8 mouse cellular contexts compared by ENCODE assay signal in genomic region chr1:132006721-132007120, GRCm38 (mm10). TPM values are rescaled to one million over a fixed set of nuclear protein-coding genes. Genes with fewer than 3 reads are reported as not detected.
DNase-seq lines count a peak whose midpoint lies in the region; ATAC-seq and TF ChIP-seq lines count a peak whose summit lies in the region.

No protein-coding gene starts in this region.

- H3K4me1 ChIP-seq in liver, adult 2 months (ENCODE audit: control insufficient read depth, insufficient read depth, low read length): peaks cover 25% of the 10 kb centered on the region
- peaks cover 21% of the 10 kb centered on the region for H3K4me1 ChIP-seq in embryonic fibroblast, embryonic 13.5 days (ENCODE audit: control insufficient read depth, insufficient read depth, low read length)
- H3K4me1 ChIP-seq in limb, embryonic 10.5 days: peaks cover 39% of the 10 kb centered on the region
- H3K4me1 ChIP-seq in neural tube, embryonic 13.5 days (replicated peaks): peaks cover 26% of the 10 kb centered on the region

- H3K36me3 ChIP-seq in liver, adult 2 months (ENCODE audit: control insufficient read depth, insufficient read depth, low read length): no peaks in the 10 kb centered on the region
- H3K36me3 ChIP-seq in limb, embryonic 10.5 days: no peaks in the 10 kb centered on the region
- no peaks in the 10 kb centered on the region for H3K36me3 ChIP-seq in neural tube, embryonic 13.5 days

- peak overlapping the region; percentile 93 for H3K27ac ChIP-seq in liver, adult 2 months (replicated peaks; ENCODE audit: insufficient read depth, low read depth, low read length)
- peak overlapping the region; percentile 96 for H3K27ac ChIP-seq in embryonic fibroblast, embryonic 13.5 days (ENCODE audit: insufficient read depth, low read length)
- H3K27ac ChIP-seq in limb, embryonic 10.5 days: peak overlapping the region; percentile 100; the same call in 1 of the 2 replicates
- H3K27ac ChIP-seq in neural tube, embryonic 13.5 days (replicated peaks): peak overlapping the region; percentile 98

- peak overlapping the region; percentile 45; the same call in 1 of the 2 replicates for H3K9ac ChIP-seq in liver, adult 2 months (ENCODE audit: low read depth, low read length)
- peak overlapping the region; percentile 95 for H3K9ac ChIP-seq in neural tube, embryonic 13.5 days

- DNase-seq in liver, adult 2 months (ENCODE audit: extremely low read depth, low read depth, low spot score): peak; percentile 78
- DNase-seq in liver: no peak
- DNase-seq in limb, embryonic 10.5 days (ENCODE audit: low spot score): no peak
- DNase-seq in left cerebral cortex, adult 18-20 months (ENCODE audit: low spot score in 2 of 2): no peak
- DNase-seq in gastrocnemius, postnatal 36 days: no peak
- DNase-seq in spleen, postnatal 14 days (ENCODE audit: low spot score in 2 of 2): no peak

- no peak for TF ChIP-seq CTCF in liver, adult 2 months (IDR thresholded peaks at IDR 0.05; ENCODE audit: low read depth, low read length)
- no peak for TF ChIP-seq CTCF in embryonic fibroblast, embryonic 13.5 days (IDR thresholded peaks at IDR 0.05; ENCODE audit: borderline replicate concordance, insufficient read depth, low read length)

- TF ChIP-seq POLR2A in liver, adult 2 months (IDR thresholded peaks at IDR 0.05; ENCODE audit: extremely low read depth, insufficient read depth, low read length): no peak
- peak; percentile 46; the same call in 1 of the 2 replicates for TF ChIP-seq POLR2A in embryonic fibroblast, embryonic 13.5 days (IDR thresholded peaks at IDR 0.05; ENCODE audit: low read depth, low read length)

- intact Hi-C loops in gastrocnemius, postnatal 36 days (cut with DNase I): no loop called here

- WGBS in liver, adult 2 months: 10% methylated on average over 5 of the region's 5 CpGs
- 39% methylated on average over 5 of the region's 5 CpGs for WGBS in limb, embryonic 10.5 days
- WGBS in neural tube, embryonic 13.5 days: 33% methylated on average over 5 of the region's 5 CpGs

- peaks cover 16% of the 10 kb centered on the region; the same call in 1 of the 2 replicates for H3K79me2 ChIP-seq in liver, adult 2 months (ENCODE audit: control insufficient read depth, insufficient read depth, low read length)

- H3K27me3 ChIP-seq in liver, adult 2 months (ENCODE audit: control insufficient read depth, insufficient read depth, low read length): no peaks in the 10 kb centered on the region
- no peaks in the 10 kb centered on the region for H3K27me3 ChIP-seq in limb, embryonic 10.5 days (ENCODE audit: low read depth, poor library complexity, severe bottlenecking)
- H3K27me3 ChIP-seq in neural tube, embryonic 13.5 days: no peaks in the 10 kb centered on the region

- H3K9me3 ChIP-seq in limb, embryonic 10.5 days (replicated peaks): no peaks in the 10 kb centered on the region
- H3K9me3 ChIP-seq in neural tube, embryonic 13.5 days: no peaks in the 10 kb centered on the region

- peak overlapping the region; percentile 72 for H3K4me2 ChIP-seq in neural tube, embryonic 13.5 days

- no peak overlapping the region for H3K4me3 ChIP-seq in liver, adult 2 months (ENCODE audit: insufficient read depth, low read depth, low read length)
- H3K4me3 ChIP-seq in embryonic fibroblast, embryonic 13.5 days (ENCODE audit: insufficient read depth, low read length): peak overlapping the region; percentile 34
- H3K4me3 ChIP-seq in limb, embryonic 10.5 days: peak overlapping the region; percentile 90
- peak overlapping the region; percentile 78 for H3K4me3 ChIP-seq in neural tube, embryonic 13.5 days

- no peak for ATAC-seq in neural tube, embryonic 13.5 days (ENCODE audit: low read depth)

RNA-seq across cellular contexts. Expression of gene Elk4, which starts 0.7 kb away (rescaled TPM):
- total RNA-seq in liver, adult 2 months (2014; rRNA removed): 39.4 and 42.1 TPM in 2 replicates
- 17.2 and 23.3 TPM in 2 replicates for polyA plus RNA-seq in liver, adult 2 months (2012; rRNA removed)
- polyA plus RNA-seq in embryonic fibroblast, embryonic 13.5 days (2011; ENCODE audit: insufficient read length, low read depth, missing spikeins): 90.0 and 109 TPM in 2 replicates
- 10.6 and 15.2 TPM in 2 replicates for polyA plus RNA-seq in limb, embryonic 10.5 days (2016; fragmentation: Nextera tagmentation; extraction: Ambion mirVana)
- 13.1 and 14.2 TPM in 2 replicates for polyA plus RNA-seq in neural tube, embryonic 13.5 days (2015; fragmentation: Nextera tagmentation; extraction: Ambion mirVana)
- total RNA-seq in left cerebral cortex, adult 18-20 months (2021): 10 to 100 TPM; 54.4 to 59.1 TPM
- 10 to 100 TPM; 60.7 to 64.9 TPM for total RNA-seq in gastrocnemius, postnatal 36 days (2021)

RNA-seq across cellular contexts. Expression of gene Slc45a3, which starts 44.0 kb away (rescaled TPM):
- total RNA-seq in liver, adult 2 months (2014; rRNA removed): 10.0 and 10.3 TPM in 2 replicates
- 28.0 and 39.8 TPM in 2 replicates for polyA plus RNA-seq in liver, adult 2 months (2012; rRNA removed)
- polyA plus RNA-seq in embryonic fibroblast, embryonic 13.5 days (2011; ENCODE audit: insufficient read length, low read depth, missing spikeins): 0.30 TPM in 1 of 2 replicates, not detected in the other
- polyA plus RNA-seq in limb, embryonic 10.5 days (2016; fragmentation: Nextera tagmentation; extraction: Ambion mirVana): 1.7 and 2.0 TPM in 2 replicates
- 4.7 and 5.9 TPM in 2 replicates for polyA plus RNA-seq in neural tube, embryonic 13.5 days (2015; fragmentation: Nextera tagmentation; extraction: Ambion mirVana)
- total RNA-seq in left cerebral cortex, adult 18-20 months (2021): under 1 TPM; 0.59 to 0.81 TPM
- total RNA-seq in gastrocnemius, postnatal 36 days (2021): 1 to 10 TPM; 1.9 to 2.1 TPM
